Mouse (Mus musculus) lung, adult 2 months (tissue): Measurements from ENCODE around the gene Gse1.

Experiments
- CTCF ChIP-seq: fragments of 200-500 bp; IDR thresholded peaks from 2 replicates; pipeline ENCODE4 v1.5.1; 2011; ENCODE audit warnings: mild to moderate bottlenecking, low read length, control low read depth; ENCODE audit not compliant: insufficient read depth
- POLR2A ChIP-seq: fragments of 200-500 bp; IDR thresholded peaks from 2 replicates; pipeline ENCODE4 v1.6.1; 2011; ENCODE audit warnings: low read depth, mild to moderate bottlenecking, control low read depth, low read length, borderline replicate concordance; ENCODE audit errors: extremely low read depth

- TF ChIP-seq CTCF: no peak
- no peak for TF ChIP-seq POLR2A
These were observed 102.8 kb downstream of the Gse1 start for GRCm38 (mm10) chr8:120331027-120331426.
